Mouse (Mus musculus): ENCODE data around the gene Slf2. TPM values are rescaled to one million over a fixed set of nuclear protein-coding genes. Genes with fewer than 3 reads are reported as not detected.

Gene Slf2
- polyA plus RNA-seq, 1 experiment from 2014 or later, result 57.3 TPM

- peaks cover 2% of the 10 kb centered on the region; the same call in 1 of the 2 replicates for H3K36me3 ChIP-seq (replicated peaks; ENCODE audit: control insufficient read depth, insufficient read depth, low read depth, low read length)
- no peaks in the 10 kb centered on the region for H3K4me1 ChIP-seq (ENCODE audit: control insufficient read depth, insufficient read depth, low read length)
- ATAC-seq (replicated peaks; ENCODE audit: insufficient number of reproducible peaks, low FRiP score, low TSS enrichment, low read depth), result no peak
- no peak overlapping the region for H3K27ac ChIP-seq (replicated peaks; ENCODE audit: low read depth, low read length)
- WGBS, result 63% methylated on average over 11 of the region's 11 CpGs
- H3K9me3 ChIP-seq (replicated peaks; ENCODE audit: control insufficient read depth, low read length), result no peaks in the 10 kb centered on the region
- no peaks in the 10 kb centered on the region for H3K27me3 ChIP-seq (ENCODE audit: control insufficient read depth, insufficient read depth, low read length)
- no peak overlapping the region for H3K4me2 ChIP-seq (ENCODE audit: low read depth, low read length)
- DNase-seq (ENCODE audit: low spot score), result no peak
- no peak overlapping the region for H3K9ac ChIP-seq (replicated peaks; ENCODE audit: low read length)
- no peak overlapping the region for H3K4me3 ChIP-seq (ENCODE audit: low read depth, low read length)
Measured at GRCm38 (mm10) chr19:44997786-44998185, 66.8 kb downstream of the Slf2 start.

- no peaks in the 10 kb centered on the region for H3K4me1 ChIP-seq (ENCODE audit: control insufficient read depth, insufficient read depth, low read length)
- 85% methylated on average over 8 of the region's 8 CpGs for whole genome bisulfite sequencing
- ATAC-seq (replicated peaks; ENCODE audit: insufficient number of reproducible peaks, low FRiP score, low TSS enrichment, low read depth), result no peak
- no peak for DNase-seq (ENCODE audit: low spot score)
- no peak overlapping the region for H3K4me2 ChIP-seq (ENCODE audit: low read depth, low read length)
- no peak overlapping the region for H3K27ac ChIP-seq (replicated peaks; ENCODE audit: low read depth, low read length)
- H3K4me3 ChIP-seq (ENCODE audit: low read depth, low read length), result no peak overlapping the region
- H3K9me3 ChIP-seq (replicated peaks; ENCODE audit: control insufficient read depth, low read length), result no peaks in the 10 kb centered on the region
- no peak overlapping the region for H3K9ac ChIP-seq (replicated peaks; ENCODE audit: low read length)
- H3K27me3 ChIP-seq (ENCODE audit: control insufficient read depth, insufficient read depth, low read length), result no peaks in the 10 kb centered on the region
- H3K36me3 ChIP-seq (replicated peaks; ENCODE audit: control insufficient read depth, insufficient read depth, low read depth, low read length), result peaks cover 2% of the 10 kb centered on the region; the same call in 1 of the 2 replicates
Measured at GRCm38 (mm10) chr19:44999647-45000046, 68.7 kb downstream of the Slf2 start.

- Histone ChIP-seq H3K4me2 (ENCODE audit: low read depth, low read length) (no peak overlapping the region), H3K9me3 (replicated peaks; ENCODE audit: control insufficient read depth, low read length) (no peaks in the 10 kb centered on the region), H3K4me1 (ENCODE audit: control insufficient read depth, insufficient read depth, low read length) (peaks cover 5% of the 10 kb centered on the region; the same call in 1 of the 2 replicates), H3K9ac (replicated peaks; ENCODE audit: low read length) (no peak overlapping the region), H3K27ac (replicated peaks; ENCODE audit: low read depth, low read length) (no peak overlapping the region), H3K27me3 (ENCODE audit: control insufficient read depth, insufficient read depth, low read length) (no peaks in the 10 kb centered on the region), H3K36me3 (replicated peaks; ENCODE audit: control insufficient read depth, insufficient read depth, low read depth, low read length) (peaks cover 2% of the 10 kb centered on the region; the same call in 1 of the 2 replicates), H3K4me3 (ENCODE audit: low read depth, low read length) (no peak overlapping the region)
- 67% methylated on average over 3 of the region's 3 CpGs for WGBS
- ATAC-seq (replicated peaks; ENCODE audit: insufficient number of reproducible peaks, low FRiP score, low TSS enrichment, low read depth), result no peak
- DNase-seq (ENCODE audit: low spot score), result no peak
Measured at GRCm38 (mm10) chr19:45002301-45002700, 71.3 kb downstream of the Slf2 start.

GRCm38 (mm10) chr19:45003740-45004516 lies 73.0 kb downstream of the Slf2 start:
- Histone ChIP-seq H3K27ac (replicated peaks; ENCODE audit: low read depth, low read length) (no peak overlapping the region), H3K9ac (replicated peaks; ENCODE audit: low read length) (no peak overlapping the region), H3K4me2 (ENCODE audit: low read depth, low read length) (no peak overlapping the region), H3K27me3 (ENCODE audit: control insufficient read depth, insufficient read depth, low read length) (no peaks in the 10 kb centered on the region), H3K4me3 (ENCODE audit: low read depth, low read length) (no peak overlapping the region), H3K4me1 (ENCODE audit: control insufficient read depth, insufficient read depth, low read length) (peaks cover 6% of the 10 kb centered on the region; the same call in 1 of the 2 replicates), H3K9me3 (replicated peaks; ENCODE audit: control insufficient read depth, low read length) (no peaks in the 10 kb centered on the region), H3K36me3 (replicated peaks; ENCODE audit: control insufficient read depth, insufficient read depth, low read depth, low read length) (peaks cover 2% of the 10 kb centered on the region)
- ATAC-seq (replicated peaks; ENCODE audit: insufficient number of reproducible peaks, low FRiP score, low TSS enrichment, low read depth), result no peak
- no peak for DNase-seq (ENCODE audit: low spot score)
- WGBS, result 91% methylated on average over 7 of the region's 7 CpGs

GRCm38 (mm10) chr19:45005444-45005843 lies 74.5 kb downstream of the Slf2 start, which contains the start of gene Twnk:
Twnk (plus strand) TSS chr19:45005663.
- Histone ChIP-seq H3K27me3 (ENCODE audit: control insufficient read depth, insufficient read depth, low read length) (no peaks in the 10 kb centered on the region), H3K4me1 (ENCODE audit: control insufficient read depth, insufficient read depth, low read length) (peaks cover 6% of the 10 kb centered on the region; the same call in 1 of the 2 replicates), H3K4me2 (ENCODE audit: low read depth, low read length) (peak within 1 kb of the TSS; percentile 89), H3K27ac (replicated peaks; ENCODE audit: low read depth, low read length) (peak within 1 kb of the TSS; percentile 73), H3K4me3 (ENCODE audit: low read depth, low read length) (peak within 1 kb of the TSS; percentile 92), H3K9ac (replicated peaks; ENCODE audit: low read length) (peak within 1 kb of the TSS; percentile 72), H3K9me3 (replicated peaks; ENCODE audit: control insufficient read depth, low read length) (no peaks in the 10 kb centered on the region), H3K36me3 (replicated peaks; ENCODE audit: control insufficient read depth, insufficient read depth, low read depth, low read length) (peaks cover 5% of the 10 kb centered on the region)
- ATAC-seq (replicated peaks; ENCODE audit: insufficient number of reproducible peaks, low FRiP score, low TSS enrichment, low read depth), result no peak
- DNase-seq (ENCODE audit: low spot score), result peak; percentile 56
- WGBS, result 10% methylated on average over 16 of the region's 16 CpGs

- Histone ChIP-seq H3K9ac (replicated peaks; ENCODE audit: low read length) (peak within 1 kb of the TSS; percentile 72), H3K27me3 (ENCODE audit: control insufficient read depth, insufficient read depth, low read length) (no peaks in the 10 kb centered on the region), H3K4me1 (ENCODE audit: control insufficient read depth, insufficient read depth, low read length) (peaks cover 6% of the 10 kb centered on the region; the same call in 1 of the 2 replicates), H3K27ac (replicated peaks; ENCODE audit: low read depth, low read length) (peak within 1 kb of the TSS; percentile 73), H3K4me2 (ENCODE audit: low read depth, low read length) (peak within 1 kb of the TSS; percentile 89), H3K9me3 (replicated peaks; ENCODE audit: control insufficient read depth, low read length) (no peaks in the 10 kb centered on the region), H3K36me3 (replicated peaks; ENCODE audit: control insufficient read depth, insufficient read depth, low read depth, low read length) (peaks cover 6% of the 10 kb centered on the region), H3K4me3 (ENCODE audit: low read depth, low read length) (peak within 1 kb of the TSS; percentile 92)
- under 1% methylated on average over 82 of the region's 82 CpGs for WGBS
- DNase-seq (ENCODE audit: low spot score), result peak; percentile 96
- peak; percentile 85 for ATAC-seq (replicated peaks; ENCODE audit: insufficient number of reproducible peaks, low FRiP score, low TSS enrichment, low read depth)
Measured at GRCm38 (mm10) chr19:45005957-45006712, 75.2 kb downstream of the Slf2 start, which contains the start of gene Mrpl43. Mrpl43 (minus strand) TSS chr19:45006442.

GRCm38 (mm10) chr19:45007021-45007420 lies 76.1 kb downstream of the Slf2 start:
- no peak for ATAC-seq (replicated peaks; ENCODE audit: insufficient number of reproducible peaks, low FRiP score, low TSS enrichment, low read depth)
- 42% methylated on average over 17 of the region's 17 CpGs for WGBS
- Histone ChIP-seq H3K36me3 (replicated peaks; ENCODE audit: control insufficient read depth, insufficient read depth, low read depth, low read length) (peaks cover 6% of the 10 kb centered on the region), H3K4me2 (ENCODE audit: low read depth, low read length) (peak overlapping the region; percentile 89), H3K4me3 (ENCODE audit: low read depth, low read length) (peak overlapping the region; percentile 92), H3K9ac (replicated peaks; ENCODE audit: low read length) (peak overlapping the region; percentile 59), H3K4me1 (ENCODE audit: control insufficient read depth, insufficient read depth, low read length) (peaks cover 6% of the 10 kb centered on the region; the same call in 1 of the 2 replicates), H3K27ac (replicated peaks; ENCODE audit: low read depth, low read length) (no peak overlapping the region), H3K9me3 (replicated peaks; ENCODE audit: control insufficient read depth, low read length) (no peaks in the 10 kb centered on the region), H3K27me3 (ENCODE audit: control insufficient read depth, insufficient read depth, low read length) (no peaks in the 10 kb centered on the region)
- no peak for DNase-seq (ENCODE audit: low spot score)

All from embryonic facial prominence, embryonic 11.5 days (tissue).